ENCODE assay signal across 27 mouse cellular contexts in genomic region chr2:22029804-22030194, GRCm38 (mm10).
DNase-seq lines count a peak whose midpoint lies in the region; ATAC-seq and TF ChIP-seq lines count a peak whose summit lies in the region.
"Had no signal": no experiment of that assay in that cellular context is flagged by ENCODE, and none has a peak within 500 bp of the region (broad histone marks: within the 10 kb centered on the region; RNA-seq: fewer than 3 reads in every experiment).

No protein-coding gene starts in this region.

- no peaks in the 10 kb centered on the region for H3K36me3 ChIP-seq in midbrain, embryonic 12.5 days
- H3K36me3 ChIP-seq in midbrain, embryonic 10.5 days, result no peaks in the 10 kb centered on the region
- H3K36me3 ChIP-seq in forebrain, embryonic 13.5 days (ENCODE audit: poor library complexity, severe bottlenecking), result no peaks in the 10 kb centered on the region
- H3K36me3 ChIP-seq in hindbrain, embryonic 13.5 days, result no peaks in the 10 kb centered on the region
- H3K36me3 ChIP-seq in neural tube, embryonic 12.5 days, result no peaks in the 10 kb centered on the region
- no peaks in the 10 kb centered on the region for H3K36me3 ChIP-seq in stomach, postnatal 0 days (ENCODE audit: control insufficient read depth, insufficient read depth, low read length)
- H3K36me3 ChIP-seq: embryonic facial prominence, embryonic 10.5 days; G1E; intestine, embryonic 15.5 days; limb, embryonic 10.5 days; liver, embryonic 15.5 days; lung, embryonic 15.5 days; stomach, embryonic 15.5 days had no signal

- no peak for ATAC-seq in midbrain, embryonic 12.5 days (ENCODE audit: low FRiP score, low read depth)
- peak; percentile 61; the same call in 1 of the 2 replicates for ATAC-seq in forebrain, embryonic 13.5 days
- ATAC-seq in hindbrain, embryonic 13.5 days (ENCODE audit: low FRiP score), result peak; percentile 36; the same call in 1 of the 2 replicates
- ATAC-seq in neural tube, embryonic 12.5 days (ENCODE audit: low FRiP score, low read depth), result peak; percentile 14; the same call in 1 of the 2 replicates
- no peak for ATAC-seq in stomach, postnatal 0 days (ENCODE audit: low FRiP score, low TSS enrichment)
- no peak for ATAC-seq in cerebellum, adult (ENCODE audit: insufficient number of reproducible peaks, low FRiP score, low TSS enrichment)
- ATAC-seq: intestine, embryonic 15.5 days; Patski had no signal

- peak overlapping the region; percentile 66; the same call in 1 of the 2 replicates for H3K27ac ChIP-seq in midbrain, embryonic 12.5 days (replicated peaks)
- no peak overlapping the region for H3K27ac ChIP-seq in midbrain, embryonic 10.5 days (replicated peaks)
- peak overlapping the region; percentile 87 for H3K27ac ChIP-seq in forebrain, embryonic 13.5 days
- H3K27ac ChIP-seq in hindbrain, embryonic 13.5 days, result peak overlapping the region; percentile 89
- no peak overlapping the region for H3K27ac ChIP-seq in neural tube, embryonic 12.5 days
- no peak overlapping the region for H3K27ac ChIP-seq in stomach, postnatal 0 days (replicated peaks)
- H3K27ac ChIP-seq: embryonic facial prominence, embryonic 10.5 days; intestine, embryonic 15.5 days; limb, embryonic 10.5 days; liver, embryonic 15.5 days; lung, embryonic 15.5 days; macrophage; stomach, embryonic 15.5 days had no signal

- no peak overlapping the region for H3K9ac ChIP-seq in midbrain, embryonic 12.5 days (replicated peaks)
- no peak overlapping the region for H3K9ac ChIP-seq in forebrain, embryonic 13.5 days
- no peak overlapping the region for H3K9ac ChIP-seq in hindbrain, embryonic 13.5 days
- no peak overlapping the region for H3K9ac ChIP-seq in neural tube, embryonic 12.5 days
- no peak overlapping the region for H3K9ac ChIP-seq in stomach, postnatal 0 days (ENCODE audit: low read length)
- H3K9ac ChIP-seq: intestine, embryonic 15.5 days; liver, embryonic 15.5 days; lung, embryonic 15.5 days; stomach, embryonic 15.5 days had no signal

- no peaks in the 10 kb centered on the region for H3K27me3 ChIP-seq in midbrain, embryonic 12.5 days
- H3K27me3 ChIP-seq in midbrain, embryonic 10.5 days (ENCODE audit: low read depth, poor library complexity, severe bottlenecking), result no peaks in the 10 kb centered on the region
- no peaks in the 10 kb centered on the region for H3K27me3 ChIP-seq in forebrain, embryonic 13.5 days
- no peaks in the 10 kb centered on the region for H3K27me3 ChIP-seq in hindbrain, embryonic 13.5 days
- no peaks in the 10 kb centered on the region for H3K27me3 ChIP-seq in neural tube, embryonic 12.5 days (replicated peaks)
- H3K27me3 ChIP-seq in stomach, postnatal 0 days (ENCODE audit: control insufficient read depth, insufficient read depth, low read length), result no peaks in the 10 kb centered on the region
- H3K27me3 ChIP-seq: CH12.LX; intestine, embryonic 15.5 days; liver, embryonic 15.5 days; lung, embryonic 15.5 days; stomach, embryonic 15.5 days had no signal

- no peak for TF ChIP-seq EP300 in stomach, postnatal 0 days (optimal IDR thresholded peaks at IDR 0.05)

- no peak overlapping the region for H3K4me3 ChIP-seq in midbrain, embryonic 12.5 days
- H3K4me3 ChIP-seq in midbrain, embryonic 10.5 days, result no peak overlapping the region
- no peak overlapping the region for H3K4me3 ChIP-seq in forebrain, embryonic 13.5 days
- no peak overlapping the region for H3K4me3 ChIP-seq in hindbrain, embryonic 13.5 days
- no peak overlapping the region for H3K4me3 ChIP-seq in neural tube, embryonic 12.5 days
- no peak overlapping the region for H3K4me3 ChIP-seq in stomach, postnatal 0 days (ENCODE audit: low read depth, low read length)
- H3K4me3 ChIP-seq: embryonic facial prominence, embryonic 10.5 days; intestine, embryonic 15.5 days; limb, embryonic 10.5 days; liver, embryonic 15.5 days; lung, embryonic 15.5 days; stomach, embryonic 15.5 days had no signal

- no peak overlapping the region for H3K4me2 ChIP-seq in midbrain, embryonic 12.5 days (replicated peaks)
- H3K4me2 ChIP-seq in forebrain, embryonic 13.5 days, result peak overlapping the region; percentile 22; the same call in 1 of the 2 replicates
- H3K4me2 ChIP-seq in hindbrain, embryonic 13.5 days, result no peak overlapping the region
- no peak overlapping the region for H3K4me2 ChIP-seq in neural tube, embryonic 12.5 days (replicated peaks)
- H3K4me2 ChIP-seq in stomach, postnatal 0 days (replicated peaks; ENCODE audit: low read depth), result no peak overlapping the region
- H3K4me2 ChIP-seq: intestine, embryonic 15.5 days; liver, embryonic 15.5 days; lung, embryonic 15.5 days; stomach, embryonic 15.5 days had no signal

- WGBS in midbrain, embryonic 12.5 days, result 85% methylated on average over 5 of the region's 5 CpGs
- WGBS in midbrain, embryonic 10.5 days, result 93% methylated on average over 5 of the region's 5 CpGs
- 56% methylated on average over 5 of the region's 5 CpGs for WGBS in forebrain, embryonic 13.5 days
- WGBS in hindbrain, embryonic 13.5 days, result 63% methylated on average over 5 of the region's 5 CpGs
- 84% methylated on average over 5 of the region's 5 CpGs for WGBS in neural tube, embryonic 12.5 days
- WGBS in stomach, postnatal 0 days, result 84% methylated on average over 5 of the region's 5 CpGs

- DNase-seq in midbrain, embryonic 10.5 days (ENCODE audit: low spot score), result no peak
- no peak for DNase-seq in stomach, postnatal 0 days (ENCODE audit: low spot score)
- DNase-seq: adrenal gland, postnatal 36 days; B cell, adult 2 months; cerebellum, adult 11 months; cerebellum, postnatal 10 days; heart, postnatal 4 days; kidney, adult 8-10 months; kidney, postnatal 10 days; liver; thymus, adult 18-20 months; thymus, postnatal 4 days had no signal

- no peak for TF ChIP-seq CTCF in stomach, postnatal 0 days (IDR thresholded peaks at IDR 0.05; ENCODE audit: low read depth)

- H3K9me3 ChIP-seq in midbrain, embryonic 12.5 days, result no peaks in the 10 kb centered on the region
- H3K9me3 ChIP-seq in midbrain, embryonic 10.5 days (replicated peaks), result no peaks in the 10 kb centered on the region
- no peaks in the 10 kb centered on the region for H3K9me3 ChIP-seq in forebrain, embryonic 13.5 days (replicated peaks)
- no peaks in the 10 kb centered on the region for H3K9me3 ChIP-seq in hindbrain, embryonic 13.5 days
- no peaks in the 10 kb centered on the region for H3K9me3 ChIP-seq in neural tube, embryonic 12.5 days
- no peaks in the 10 kb centered on the region for H3K9me3 ChIP-seq in stomach, postnatal 0 days (ENCODE audit: control insufficient read depth, low read length)
- H3K9me3 ChIP-seq: embryonic facial prominence, embryonic 10.5 days; G1E; intestine, embryonic 15.5 days; limb, embryonic 10.5 days; liver, embryonic 15.5 days; lung, embryonic 15.5 days; stomach, embryonic 15.5 days had no signal

- peaks cover 3% of the 10 kb centered on the region; the same call in 1 of the 2 replicates for H3K4me1 ChIP-seq in midbrain, embryonic 12.5 days
- peaks cover 7% of the 10 kb centered on the region; the same call in 1 of the 2 replicates for H3K4me1 ChIP-seq in midbrain, embryonic 10.5 days
- peaks cover 24% of the 10 kb centered on the region for H3K4me1 ChIP-seq in forebrain, embryonic 13.5 days
- H3K4me1 ChIP-seq in hindbrain, embryonic 13.5 days (replicated peaks), result peaks cover 11% of the 10 kb centered on the region
- 0 out of 2 replicates have a peak, but pooled peaks cover 6% of the 10 kb centered on the region for H3K4me1 ChIP-seq in neural tube, embryonic 12.5 days
- H3K4me1 ChIP-seq in stomach, postnatal 0 days (replicated peaks; ENCODE audit: control insufficient read depth, insufficient read depth), result no peaks in the 10 kb centered on the region
- H3K4me1 ChIP-seq: embryonic facial prominence, embryonic 10.5 days; intestine, embryonic 15.5 days; limb, embryonic 10.5 days; liver, embryonic 15.5 days; lung, embryonic 15.5 days; stomach, embryonic 15.5 days had no signal

Comparison
In these comparisons a context has a peak if more than half of its experiments do, and no peak if none do; other contexts are left out.
1. H3K27ac ChIP-seq: peak in midbrain, embryonic 12.5 days (single experiment), forebrain, embryonic 13.5 days (single experiment) and hindbrain, embryonic 13.5 days (single experiment); none in midbrain, embryonic 10.5 days (single experiment), neural tube, embryonic 12.5 days (single experiment) and stomach, postnatal 0 days (single experiment).
2. ATAC-seq: peak in forebrain, embryonic 13.5 days (single experiment), hindbrain, embryonic 13.5 days (single experiment) and neural tube, embryonic 12.5 days (single experiment); none in midbrain, embryonic 12.5 days (single experiment), stomach, postnatal 0 days (single experiment) and cerebellum, adult (single experiment).